Mouse (Mus musculus) ES-Bruce4 (cell line): ENCODE measurements around the gene Shank2. TPM values are rescaled to one million over a fixed set of nuclear protein-coding genes. Genes with fewer than 3 reads are reported as not detected.

ENCODE experiments used
- H3K27ac ChIP-seq: 2 replicates; pipeline ENCODE4 v1.5.1; 2012; ENCODE audit warnings: low read length, inconsistent platforms; ENCODE audit not compliant: insufficient read depth
- H3K27me3 ChIP-seq: 2 replicates; pipeline ENCODE4 v1.6.1; 2012; ENCODE audit warnings: mild to moderate bottlenecking, low read length, inconsistent platforms; ENCODE audit not compliant: control insufficient read depth, poor library complexity, insufficient read depth, severe bottlenecking
- H3K36me3 ChIP-seq: 2 replicates; pipeline ENCODE4 v1.6.1; 2012; ENCODE audit warnings: inconsistent platforms, mild to moderate bottlenecking, low read length, moderate library complexity; ENCODE audit not compliant: control insufficient read depth, poor library complexity, insufficient read depth, severe bottlenecking
- H3K4me1 ChIP-seq: one replicate; pipeline ENCODE4 v1.8.1; 2011; ENCODE audit warnings: low read length; ENCODE audit not compliant: control insufficient read depth, insufficient read depth
- H3K4me3 ChIP-seq: 2 replicates; pipeline ENCODE4 v1.5.1; 2011; ENCODE audit warnings: low read depth, mild to moderate bottlenecking, low read length
- H3K9ac ChIP-seq: 2 replicates; pipeline ENCODE4 v1.6.1; 2012; ENCODE audit warnings: low read depth, mild to moderate bottlenecking, inconsistent platforms; ENCODE audit not compliant: poor library complexity, severe bottlenecking
- H3K9me3 ChIP-seq: replicated peaks from 2 replicates; pipeline ENCODE4 v1.6.1; 2012; ENCODE audit warnings: mild to moderate bottlenecking, low read length, inconsistent platforms; ENCODE audit not compliant: control insufficient read depth, poor library complexity, insufficient read depth, severe bottlenecking
- CTCF ChIP-seq: IDR thresholded peaks from one replicate; pipeline ENCODE4 v1.8.1; 2011; ENCODE audit warnings: low read depth, low read length
- EP300 ChIP-seq: IDR thresholded peaks from 2 replicates; pipeline ENCODE4 v1.6.1; 2011; ENCODE audit warnings: low read depth, low read length; ENCODE audit not compliant: insufficient read depth
- POLR2A ChIP-seq: IDR thresholded peaks from one replicate; pipeline ENCODE4 v1.8.1; 2011; ENCODE audit warnings: low read length; ENCODE audit not compliant: insufficient read depth
- polyA plus RNA-seq: library from polyadenylated mRNA; stranded (reverse); fragments of >200 nt; gene quantifications from 2 replicates; pipeline ENCODE4 v1.2.4, GENCODE M21; 2011; ENCODE audit warnings: low read depth; ENCODE audit not compliant: missing spikeins, insufficient read depth, insufficient read length

The Shank2 gene
- polyA plus RNA-seq, 1 experiment = 0.72 TPM

GRCm38 (mm10) chr7:144336626-144337025 lies 334.9 kb downstream of the Shank2 start:
- Histone ChIP-seq H3K36me3 (no peaks in the 10 kb centered on the region), H3K4me3 (no peak overlapping the region), H3K9me3 (no peaks in the 10 kb centered on the region), H3K4me1 (no peaks in the 10 kb centered on the region), H3K27me3 (no peaks in the 10 kb centered on the region), H3K27ac (no peak overlapping the region), H3K9ac (no peak overlapping the region)
- no peak for TF ChIP-seq CTCF

- TF ChIP-seq CTCF (no peak), EP300 (no peak), POLR2A (no peak)
- no peak overlapping the region for H3K27ac ChIP-seq
- H3K27me3 ChIP-seq = no peaks in the 10 kb centered on the region
- no peaks in the 10 kb centered on the region for H3K9me3 ChIP-seq
- H3K9ac ChIP-seq = no peak overlapping the region
- H3K36me3 ChIP-seq = no peaks in the 10 kb centered on the region
- H3K4me3 ChIP-seq = no peak overlapping the region
- no peaks in the 10 kb centered on the region for H3K4me1 ChIP-seq
Observed at GRCm38 (mm10) chr7:144338694-144339093, 337.0 kb downstream of the Shank2 start.

GRCm38 (mm10) chr7:144340376-144340775 lies 338.6 kb downstream of the Shank2 start:
- TF ChIP-seq POLR2A (no peak), CTCF (no peak), EP300 (no peak)
- Histone ChIP-seq H3K4me1 (no peaks in the 10 kb centered on the region), H3K27me3 (no peaks in the 10 kb centered on the region), H3K9me3 (no peaks in the 10 kb centered on the region), H3K36me3 (no peaks in the 10 kb centered on the region), H3K4me3 (no peak overlapping the region), H3K9ac (no peak overlapping the region), H3K27ac (no peak overlapping the region)

- Histone ChIP-seq H3K4me1 (no peaks in the 10 kb centered on the region), H3K9ac (no peak overlapping the region), H3K36me3 (no peaks in the 10 kb centered on the region), H3K4me3 (no peak overlapping the region), H3K9me3 (no peaks in the 10 kb centered on the region), H3K27ac (no peak overlapping the region), H3K27me3 (no peaks in the 10 kb centered on the region)
- TF ChIP-seq EP300 = no peak
- no peak for TF ChIP-seq CTCF
- no peak for TF ChIP-seq POLR2A
Observed at GRCm38 (mm10) chr7:144366133-144366532, 364.4 kb downstream of the Shank2 start.

- H3K9ac ChIP-seq = no peak overlapping the region
- H3K36me3 ChIP-seq = no peaks in the 10 kb centered on the region
- no peak overlapping the region for H3K4me3 ChIP-seq
- no peaks in the 10 kb centered on the region for H3K27me3 ChIP-seq
- H3K9me3 ChIP-seq = no peaks in the 10 kb centered on the region
- no peak overlapping the region for H3K27ac ChIP-seq
- no peak for TF ChIP-seq POLR2A
- no peak for TF ChIP-seq EP300
- TF ChIP-seq CTCF = no peak
- H3K4me1 ChIP-seq = no peaks in the 10 kb centered on the region
Observed at GRCm38 (mm10) chr7:144373059-144373458, 371.3 kb downstream of the Shank2 start.

- TF ChIP-seq POLR2A (no peak), EP300 (no peak), CTCF (no peak)
- Histone ChIP-seq H3K36me3 (no peaks in the 10 kb centered on the region), H3K4me1 (no peaks in the 10 kb centered on the region), H3K27ac (no peak overlapping the region), H3K27me3 (no peaks in the 10 kb centered on the region), H3K9ac (no peak overlapping the region), H3K9me3 (no peaks in the 10 kb centered on the region), H3K4me3 (no peak overlapping the region)
Observed at GRCm38 (mm10) chr7:144375483-144375882, 373.8 kb downstream of the Shank2 start.
